Mouse (Mus musculus) intestine, embryonic 16.5 days (tissue): ENCODE data around the gene Foxo6. TPM values are rescaled to one million over a fixed set of nuclear protein-coding genes. Genes with fewer than 3 reads are reported as not detected.

Experiments used
- ATAC-seq: fragments of 200-750 bp; cut with Nextera tagmentation; 2 replicates; pipeline ENCODE4 v1.8.0; 2017; ENCODE audit warnings: moderate TSS enrichment, moderate library complexity
- H3K27ac ChIP-seq: fragments of 300-500 bp; sonication (generic); 2 replicates; pipeline ENCODE4 v1.5.1; 2014; ENCODE audit warnings: mild to moderate bottlenecking, low read length
- H3K27me3 ChIP-seq: fragments of 300-500 bp; sonication (generic); replicated peaks from 2 replicates; pipeline ENCODE4 v1.6.1; 2014; ENCODE audit warnings: low read length, control low read depth, mixed read lengths; ENCODE audit not compliant: control insufficient read depth, insufficient read depth
- H3K36me3 ChIP-seq: fragments of 300-500 bp; sonication (generic); 2 replicates; pipeline ENCODE4 v1.6.1; 2014; ENCODE audit warnings: low read length, control low read depth; ENCODE audit not compliant: control insufficient read depth, insufficient read depth
- H3K4me1 ChIP-seq: fragments of 300-500 bp; sonication (generic); 2 replicates; pipeline ENCODE4 v1.6.1; 2014; ENCODE audit warnings: low read length, control low read depth, mixed read lengths; ENCODE audit not compliant: control insufficient read depth, insufficient read depth
- H3K4me2 ChIP-seq: fragments of 300-500 bp; sonication (generic); 2 replicates; pipeline ENCODE4 v1.6.1; 2014; ENCODE audit warnings: low read depth, low read length, control low read depth
- H3K4me3 ChIP-seq: fragments of 300-500 bp; sonication (generic); 2 replicates; pipeline ENCODE4 v1.5.1; 2014; ENCODE audit warnings: mild to moderate bottlenecking, low read length
- H3K9ac ChIP-seq: fragments of 300-500 bp; sonication (generic); 2 replicates; pipeline ENCODE4 v1.6.1; 2014; ENCODE audit warnings: low read depth, low read length
- H3K9me3 ChIP-seq: fragments of 300-500 bp; sonication (generic); 2 replicates; pipeline ENCODE4 v1.6.1; 2016; ENCODE audit warnings: low read length, control low read depth; ENCODE audit not compliant: control insufficient read depth
- WGBS: fragments of 180-500 bp; shearing (Covaris S2); extraction: QIAGEN DNeasy Blood & Tissue Kit; methylation state at CpG from one replicate; pipeline ENCODE4 v1.1.7; 2014; 5-methylcytosine and 5-hydroxymethylcytosine counted together
- polyA plus RNA-seq: library from polyadenylated mRNA; unstranded; fragments of >200 nt; fragmentation: Nextera tagmentation; extraction: Ambion mirVana; gene quantifications from 2 replicates; pipeline ENCODE4 v1.2.1, GENCODE M21; 2015

The Foxo6 gene
- polyA plus RNA-seq, 1 experiment from 2014 or later: 0.12 TPM

- 53% methylated on average over 3 of the region's 3 CpGs for WGBS
- Histone ChIP-seq H3K9ac (no peak overlapping the region), H3K36me3 (no peaks in the 10 kb centered on the region), H3K27me3 (peaks cover 30% of the 10 kb centered on the region), H3K27ac (no peak overlapping the region), H3K4me3 (no peak overlapping the region), H3K9me3 (no peaks in the 10 kb centered on the region), H3K4me2 (no peak overlapping the region), H3K4me1 (peaks cover 12% of the 10 kb centered on the region)
- ATAC-seq: no peak
Measured at GRCm38 (mm10) chr4:120289181-120289965, 2.2 kb upstream of the Foxo6 start.

- H3K9ac ChIP-seq: peak overlapping the region; percentile 72
- H3K4me1 ChIP-seq: peaks cover 26% of the 10 kb centered on the region
Measured at GRCm38 (mm10) chr4:120286761-120287241, 348 bp downstream of the Foxo6 start.

GRCm38 (mm10) chr4:120285730-120286129, 1.4 kb downstream of the Foxo6 start:
- no peaks in the 10 kb centered on the region for H3K9me3 ChIP-seq
- WGBS: 79% methylated on average over 1 of the region's 1 CpGs
- H3K27ac ChIP-seq: no peak overlapping the region
- no peaks in the 10 kb centered on the region for H3K36me3 ChIP-seq
- H3K9ac ChIP-seq: 0 out of 2 replicates have a peak overlapping the region, but pooled peaks have one; percentile 72
- H3K27me3 ChIP-seq: peaks cover 40% of the 10 kb centered on the region
- H3K4me2 ChIP-seq: 0 out of 2 replicates have a peak overlapping the region, but pooled peaks have one; percentile 98
- no peak overlapping the region for H3K4me3 ChIP-seq
- no peak for ATAC-seq
- peaks cover 26% of the 10 kb centered on the region for H3K4me1 ChIP-seq

More at GRCm38 (mm10) chr4:120286761-120287241, 348 bp downstream of the Foxo6 start:
- no peak for ATAC-seq
- peak overlapping the region; percentile 98 for H3K4me2 ChIP-seq
- H3K27ac ChIP-seq: no peak overlapping the region
- peaks cover 39% of the 10 kb centered on the region for H3K27me3 ChIP-seq
- WGBS: under 1% methylated on average over 53 of the region's 53 CpGs
- H3K9me3 ChIP-seq: no peaks in the 10 kb centered on the region
- peak overlapping the region; percentile 64 for H3K4me3 ChIP-seq
- no peaks in the 10 kb centered on the region for H3K36me3 ChIP-seq

GRCm38 (mm10) chr4:120285223-120285622, 1.9 kb downstream of the Foxo6 start:
- no peak overlapping the region for H3K4me3 ChIP-seq
- H3K27ac ChIP-seq: no peak overlapping the region
- H3K4me2 ChIP-seq: no peak overlapping the region
- H3K9me3 ChIP-seq: no peaks in the 10 kb centered on the region
- no peaks in the 10 kb centered on the region for H3K36me3 ChIP-seq
- H3K4me1 ChIP-seq: peaks cover 26% of the 10 kb centered on the region
- peaks cover 40% of the 10 kb centered on the region for H3K27me3 ChIP-seq
- ATAC-seq: no peak
- H3K9ac ChIP-seq: no peak overlapping the region
- WGBS: 65% methylated on average over 3 of the region's 3 CpGs

- H3K9me3 ChIP-seq: no peaks in the 10 kb centered on the region
- peaks cover 22% of the 10 kb centered on the region for H3K4me1 ChIP-seq
- no peak overlapping the region for H3K4me2 ChIP-seq
- WGBS: 74% methylated on average over 1 of the region's 1 CpGs
- no peaks in the 10 kb centered on the region for H3K36me3 ChIP-seq
- ATAC-seq: no peak
- H3K4me3 ChIP-seq: no peak overlapping the region
- no peak overlapping the region for H3K9ac ChIP-seq
- no peak overlapping the region for H3K27ac ChIP-seq
- H3K27me3 ChIP-seq: peaks cover 36% of the 10 kb centered on the region
Measured at GRCm38 (mm10) chr4:120284187-120284586, 3.0 kb downstream of the Foxo6 start.

GRCm38 (mm10) chr4:120283141-120283540, 4.0 kb downstream of the Foxo6 start:
- peak overlapping the region; percentile 73 for H3K9ac ChIP-seq
- H3K4me1 ChIP-seq: peaks cover 22% of the 10 kb centered on the region
- peak overlapping the region; percentile 55 for H3K4me3 ChIP-seq
- no peaks in the 10 kb centered on the region for H3K36me3 ChIP-seq
- peak overlapping the region; percentile 28 for H3K27ac ChIP-seq
- H3K4me2 ChIP-seq: peak overlapping the region; percentile 99
- 8% methylated on average over 6 of the region's 6 CpGs for WGBS
- peaks cover 31% of the 10 kb centered on the region for H3K27me3 ChIP-seq
- peak; percentile 79 for ATAC-seq
- no peaks in the 10 kb centered on the region for H3K9me3 ChIP-seq

- Histone ChIP-seq H3K4me3 (peak overlapping the region; percentile 55), H3K9me3 (no peaks in the 10 kb centered on the region), H3K4me1 (peaks cover 22% of the 10 kb centered on the region), H3K36me3 (no peaks in the 10 kb centered on the region), H3K4me2 (peak overlapping the region; percentile 99), H3K9ac (peak overlapping the region; percentile 73), H3K27ac (peak overlapping the region; percentile 18; the same call in 1 of the 2 replicates), H3K27me3 (peaks cover 31% of the 10 kb centered on the region)
- under 1% methylated on average over 37 of the region's 47 CpGs for WGBS
- ATAC-seq: peak; percentile 32
Measured at GRCm38 (mm10) chr4:120282568-120283091, 4.5 kb downstream of the Foxo6 start.

GRCm38 (mm10) chr4:120281011-120281410, 6.1 kb downstream of the Foxo6 start:
- Histone ChIP-seq H3K4me3 (no peak overlapping the region), H3K9ac (no peak overlapping the region), H3K9me3 (no peaks in the 10 kb centered on the region), H3K36me3 (no peaks in the 10 kb centered on the region), H3K27ac (no peak overlapping the region), H3K4me1 (peaks cover 17% of the 10 kb centered on the region), H3K4me2 (no peak overlapping the region), H3K27me3 (peaks cover 23% of the 10 kb centered on the region)
- no peak for ATAC-seq
- 84% methylated on average over 3 of the region's 3 CpGs for WGBS

GRCm38 (mm10) chr4:120280432-120280831, 6.7 kb downstream of the Foxo6 start:
- Histone ChIP-seq H3K27me3 (peaks cover 20% of the 10 kb centered on the region), H3K4me1 (peaks cover 17% of the 10 kb centered on the region), H3K9me3 (no peaks in the 10 kb centered on the region), H3K27ac (no peak overlapping the region), H3K36me3 (no peaks in the 10 kb centered on the region), H3K9ac (no peak overlapping the region), H3K4me3 (no peak overlapping the region), H3K4me2 (no peak overlapping the region)
- 86% methylated on average over 12 of the region's 12 CpGs for WGBS
- ATAC-seq: no peak
